Mouse (Mus musculus) liver, embryonic 12.5 days (tissue): ENCODE measurements around the gene Dpep1. TPM values are rescaled to one million over a fixed set of nuclear protein-coding genes. Genes with fewer than 3 reads are reported as not detected.

Experiments used
- ATAC-seq: fragments of 200-750 bp; cut with Nextera tagmentation; 2 replicates; pipeline ENCODE4 v1.8.0; 2017; ENCODE audit warnings: moderate number of reproducible peaks, mild to moderate bottlenecking, moderate library complexity
- H3K27ac ChIP-seq: fragments of 300-500 bp; sonication (generic); 2 replicates; pipeline ENCODE4 v1.5.1; 2016; ENCODE audit warnings: mild to moderate bottlenecking
- H3K27me3 ChIP-seq: fragments of 300-500 bp; sonication (generic); replicated peaks from 2 replicates; pipeline ENCODE4 v1.6.1; 2016; ENCODE audit warnings: mild to moderate bottlenecking, moderate library complexity
- H3K36me3 ChIP-seq: fragments of 300-500 bp; sonication (generic); 2 replicates; pipeline ENCODE4 v1.6.1; 2016; ENCODE audit warnings: mild to moderate bottlenecking, moderate library complexity
- H3K4me1 ChIP-seq: fragments of 300-500 bp; sonication (generic); 2 replicates; pipeline ENCODE4 v1.6.1; 2016
- H3K4me2 ChIP-seq: fragments of 300-500 bp; sonication (generic); 2 replicates; pipeline ENCODE4 v1.6.1; 2016; ENCODE audit warnings: mild to moderate bottlenecking, moderate library complexity
- H3K4me3 ChIP-seq: fragments of 300-500 bp; sonication (generic); 2 replicates; pipeline ENCODE4 v1.5.1; 2016; ENCODE audit warnings: mild to moderate bottlenecking, moderate library complexity
- H3K9ac ChIP-seq: fragments of 300-500 bp; sonication (generic); 2 replicates; pipeline ENCODE4 v1.6.1; 2016; ENCODE audit warnings: mild to moderate bottlenecking, moderate library complexity
- H3K9me3 ChIP-seq: fragments of 300-500 bp; sonication (generic); replicated peaks from 2 replicates; pipeline ENCODE4 v1.6.1; 2016; ENCODE audit warnings: mild to moderate bottlenecking, moderate library complexity
- WGBS: fragments of 180-500 bp; shearing (Covaris S2); methylation state at CpG from one replicate; pipeline ENCODE4 v1.1.7; 2016; ENCODE audit not compliant: insufficient replicate concordance; 5-methylcytosine and 5-hydroxymethylcytosine counted together
- polyA plus RNA-seq: library from polyadenylated mRNA; unstranded; fragments of >200 nt; fragmentation: Nextera tagmentation; extraction: Ambion mirVana; gene quantifications from 2 replicates; pipeline ENCODE4 v1.2.1, GENCODE M21; 2016

The Dpep1 gene
- 0.20 and 0.33 TPM in 2 replicates for polyA plus RNA-seq

DNA sequence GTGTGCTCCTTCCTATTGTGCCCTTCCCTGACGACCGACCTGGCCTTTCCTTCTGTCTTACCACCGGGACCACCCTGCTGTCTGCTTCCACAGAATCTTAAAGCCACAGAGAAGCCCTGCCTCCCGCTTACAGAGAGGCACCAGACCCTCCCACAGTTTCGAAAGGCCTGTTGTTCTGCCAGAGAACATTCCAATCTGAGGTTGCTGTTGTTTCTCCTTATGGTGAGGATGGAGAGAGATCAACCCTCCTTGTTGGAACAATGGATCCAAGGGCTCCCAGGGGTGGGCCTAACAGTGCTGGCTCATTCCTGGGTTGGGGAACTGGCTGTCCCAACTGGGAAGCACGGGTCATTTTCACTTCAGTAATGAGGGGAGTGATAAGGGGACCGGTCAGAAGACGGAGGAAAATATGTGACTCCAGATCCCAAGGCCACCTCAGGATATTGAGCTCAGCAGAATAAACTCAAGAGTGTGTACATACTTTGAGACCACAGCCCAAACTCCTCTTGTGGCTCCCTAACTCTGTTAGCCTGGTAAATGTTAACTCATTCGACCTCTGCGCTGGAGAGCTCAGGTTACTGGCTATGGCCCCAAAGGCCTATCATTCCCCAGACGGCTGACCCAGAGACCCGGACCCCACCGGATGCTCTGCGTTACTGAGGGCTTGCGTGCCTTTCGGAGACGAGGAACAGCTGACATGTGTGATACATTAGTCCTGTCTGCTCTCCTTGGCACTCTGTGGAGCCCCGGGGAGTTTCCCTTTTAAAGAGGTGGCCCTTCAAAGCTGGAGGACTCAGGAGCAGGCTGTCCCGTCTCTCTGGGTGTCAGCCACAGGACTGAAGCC lies at the start of gene Dpep1:
TSS of gene Dpep1 (plus strand) at position 677 of the 844 bp plus-strand sequence.
- no peaks in the 10 kb centered on the region for H3K9me3 ChIP-seq
- no peaks in the 10 kb centered on the region for H3K36me3 ChIP-seq
- 47% methylated on average over 19 of the region's 19 CpGs for WGBS
- peaks cover 36% of the 10 kb centered on the region for H3K4me1 ChIP-seq
- peaks cover 27% of the 10 kb centered on the region for H3K27me3 ChIP-seq
- no peak for ATAC-seq
- H3K4me2 ChIP-seq, result no peak within 1 kb of the TSS
- no peak within 1 kb of the TSS for H3K4me3 ChIP-seq
- no peak within 1 kb of the TSS for H3K9ac ChIP-seq
- H3K27ac ChIP-seq, result no peak within 1 kb of the TSS

DNA sequence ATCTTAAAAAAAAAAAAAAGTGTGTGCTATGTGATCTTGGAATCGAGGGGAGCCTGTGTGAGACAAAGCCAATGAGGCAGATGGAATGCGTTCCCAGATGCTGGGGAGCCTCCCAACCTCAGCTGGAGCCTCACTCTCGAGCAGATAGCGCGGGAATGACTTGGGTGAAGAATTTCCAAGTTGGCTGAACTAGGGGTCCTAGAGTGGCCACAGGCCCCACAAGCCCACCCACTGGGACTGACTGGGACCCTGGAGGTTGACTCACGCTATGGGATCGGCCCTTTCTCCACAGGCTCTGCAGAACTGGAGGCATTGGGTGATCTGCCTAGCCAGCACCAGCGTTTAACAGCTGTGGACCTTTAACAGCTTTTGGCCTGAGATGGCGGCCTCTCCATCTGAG lies 49.8 kb upstream of the Dpep1 start:
- Histone ChIP-seq H3K4me1 (peaks cover 4% of the 10 kb centered on the region; the same call in 1 of the 2 replicates), H3K36me3 (no peaks in the 10 kb centered on the region; the same call in 1 of the 2 replicates), H3K9me3 (peaks cover 4% of the 10 kb centered on the region; the same call in 1 of the 2 replicates), H3K27me3 (peaks cover 18% of the 10 kb centered on the region; the same call in 1 of the 2 replicates), H3K4me2 (no peak overlapping the region), H3K27ac (no peak overlapping the region), H3K9ac (no peak overlapping the region), H3K4me3 (no peak overlapping the region)
- no peak for ATAC-seq
- WGBS, result 73% methylated on average over 9 of the region's 9 CpGs

DNA sequence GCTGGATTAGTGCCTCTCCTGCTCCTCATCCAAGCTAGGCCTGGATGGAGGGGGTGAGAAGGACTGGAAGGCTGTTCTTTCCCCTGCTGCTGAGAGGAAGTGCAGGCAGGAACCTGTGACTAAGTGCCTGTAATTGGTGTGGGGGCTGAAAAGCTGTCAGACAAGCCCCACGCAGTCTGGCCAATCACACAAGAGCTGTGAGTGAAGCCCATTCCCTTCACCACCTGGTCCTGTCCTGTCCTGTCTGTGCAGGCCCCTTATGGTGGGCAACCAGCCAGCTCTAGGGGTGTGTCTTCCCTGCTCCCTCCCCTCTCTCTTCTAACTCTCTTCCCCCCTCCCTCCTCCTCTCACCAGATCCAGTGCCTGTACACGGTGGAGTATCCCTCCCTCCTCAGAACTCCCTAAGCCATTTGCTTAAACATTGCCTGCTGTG lies 48.4 kb upstream of the Dpep1 start:
- Histone ChIP-seq H3K9me3 (peaks cover 4% of the 10 kb centered on the region; the same call in 1 of the 2 replicates), H3K4me3 (no peak overlapping the region), H3K36me3 (no peaks in the 10 kb centered on the region; the same call in 1 of the 2 replicates), H3K4me1 (peaks cover 4% of the 10 kb centered on the region; the same call in 1 of the 2 replicates), H3K27me3 (peaks cover 15% of the 10 kb centered on the region; the same call in 1 of the 2 replicates), H3K27ac (no peak overlapping the region), H3K9ac (no peak overlapping the region), H3K4me2 (no peak overlapping the region)
- ATAC-seq, result 0 out of 2 replicates have a peak, but pooled peaks have one; percentile 6
- WGBS, result 29% methylated on average over 2 of the region's 2 CpGs

DNA sequence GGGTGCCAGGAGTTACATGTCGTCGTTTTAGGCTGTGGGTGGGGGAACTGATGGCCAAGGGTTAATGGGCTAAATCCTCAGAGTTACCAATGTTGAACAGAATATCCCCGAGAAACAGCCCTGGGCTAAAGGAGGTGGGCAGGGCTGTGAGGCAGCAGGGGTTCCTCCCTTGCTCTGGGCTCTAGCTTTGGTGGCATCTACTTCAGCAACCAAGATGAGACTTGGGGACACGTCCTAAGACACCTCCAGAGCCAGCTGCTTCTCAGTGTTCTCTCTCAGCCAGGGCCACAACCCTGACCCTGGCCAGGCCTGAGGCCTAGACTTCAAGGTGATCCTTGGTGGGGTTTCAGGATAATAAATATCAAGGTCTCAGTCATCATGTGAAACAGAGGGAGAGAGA lies 47.3 kb upstream of the Dpep1 start:
- no peak overlapping the region for H3K27ac ChIP-seq
- WGBS, result 48% methylated on average over 4 of the region's 4 CpGs
- peaks cover 4% of the 10 kb centered on the region; the same call in 1 of the 2 replicates for H3K4me1 ChIP-seq
- H3K9ac ChIP-seq, result no peak overlapping the region
- H3K4me3 ChIP-seq, result no peak overlapping the region
- H3K9me3 ChIP-seq, result no peaks in the 10 kb centered on the region
- no peak for ATAC-seq
- no peaks in the 10 kb centered on the region for H3K36me3 ChIP-seq
- H3K4me2 ChIP-seq, result no peak overlapping the region
- H3K27me3 ChIP-seq, result peaks cover 14% of the 10 kb centered on the region; the same call in 1 of the 2 replicates

DNA sequence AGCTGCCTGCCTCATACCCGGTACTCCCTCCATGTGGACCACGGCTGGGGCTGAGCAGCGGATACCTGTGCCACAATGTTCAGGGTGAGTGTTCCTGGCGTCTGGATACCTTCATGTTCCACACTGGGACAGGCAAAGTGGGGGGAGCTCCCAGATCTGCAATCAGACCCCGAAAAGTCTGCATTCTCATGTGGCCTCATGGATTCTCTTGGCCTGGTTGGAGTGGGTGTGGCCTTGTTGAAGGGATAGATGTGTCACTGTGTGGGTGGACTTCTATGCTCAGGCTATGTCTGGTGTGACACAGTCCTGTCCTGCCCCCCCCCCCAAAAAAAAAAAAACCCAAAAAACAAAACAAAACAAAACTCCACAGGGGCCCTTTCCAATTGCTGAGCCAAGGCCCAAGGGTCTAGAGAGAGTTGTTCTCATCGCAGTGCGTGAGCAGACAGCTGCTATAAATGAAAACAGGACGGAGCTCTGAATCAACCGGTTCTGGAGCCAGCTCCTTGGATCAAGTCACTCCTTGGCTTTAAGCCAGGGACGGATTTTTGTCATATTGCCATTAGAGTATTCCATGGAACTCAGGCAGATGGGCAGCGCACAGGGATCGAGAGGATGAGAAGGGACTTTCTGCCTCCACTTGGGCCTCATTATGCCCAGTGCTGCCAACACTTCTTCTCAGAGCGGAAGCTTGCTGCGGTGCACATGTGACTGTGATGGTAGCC lies 44.1 kb upstream of the Dpep1 start:
- 79% methylated on average over 14 of the region's 14 CpGs for WGBS
- Histone ChIP-seq H3K27me3 (0 out of 2 replicates have a peak, but pooled peaks cover 9% of the 10 kb centered on the region), H3K4me1 (peaks cover 4% of the 10 kb centered on the region; the same call in 1 of the 2 replicates), H3K4me2 (no peak overlapping the region), H3K36me3 (no peaks in the 10 kb centered on the region), H3K4me3 (no peak overlapping the region), H3K9ac (no peak overlapping the region), H3K27ac (no peak overlapping the region), H3K9me3 (no peaks in the 10 kb centered on the region)
- ATAC-seq, result no peak

DNA sequence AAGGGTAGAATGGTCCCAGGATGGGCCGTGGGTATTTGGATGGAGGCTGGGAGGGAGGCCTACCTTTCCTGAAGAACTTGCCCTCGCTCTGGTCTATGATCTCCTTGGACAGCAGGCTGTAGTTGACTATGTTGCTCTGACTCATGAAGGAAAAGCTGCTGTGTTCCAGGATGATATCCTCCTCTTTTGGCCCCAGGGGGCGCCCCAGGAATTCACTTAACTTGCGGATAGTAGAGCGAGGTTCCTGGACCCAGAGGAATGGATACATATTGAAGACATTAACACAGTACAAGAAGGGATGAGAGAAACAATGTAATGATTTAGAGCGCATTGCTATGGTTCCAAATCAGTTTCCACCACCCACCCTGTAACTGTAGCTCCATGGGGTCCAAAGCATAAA lies 40.8 kb upstream of the Dpep1 start:
- ATAC-seq, result no peak
- 36% methylated on average over 6 of the region's 6 CpGs for WGBS

DNA sequence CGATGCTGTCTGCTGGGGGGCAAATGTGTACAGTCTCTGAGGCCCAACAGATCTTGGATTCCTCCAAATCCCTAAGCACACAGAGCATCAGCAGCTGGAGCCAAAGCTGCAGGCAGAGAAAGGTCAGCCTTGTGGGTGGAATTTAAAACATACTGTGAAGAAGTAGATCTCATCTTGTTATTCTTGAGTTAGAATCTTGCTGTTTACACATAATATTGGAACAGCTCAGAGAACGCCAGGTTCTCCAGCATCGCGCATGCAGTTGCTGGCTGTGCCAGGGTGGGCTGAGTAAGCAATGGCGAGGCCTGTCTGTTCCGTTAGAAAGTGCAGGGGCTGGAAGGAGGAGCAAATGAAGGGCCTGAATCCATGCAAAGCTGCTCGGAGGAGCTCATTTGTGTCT lies 39.7 kb upstream of the Dpep1 start:
- no peak overlapping the region for H3K4me3 ChIP-seq
- no peaks in the 10 kb centered on the region for H3K4me1 ChIP-seq
- WGBS, result 75% methylated on average over 7 of the region's 7 CpGs
- no peak overlapping the region for H3K4me2 ChIP-seq
- H3K9me3 ChIP-seq, result no peaks in the 10 kb centered on the region
- no peak overlapping the region for H3K9ac ChIP-seq
- peaks cover 32% of the 10 kb centered on the region for H3K27me3 ChIP-seq
- no peaks in the 10 kb centered on the region for H3K36me3 ChIP-seq
- ATAC-seq, result no peak
- H3K27ac ChIP-seq, result no peak overlapping the region

More for the DNA sequence above, 40.8 kb upstream of the Dpep1 start:
- H3K4me1 ChIP-seq, result no peaks in the 10 kb centered on the region
- no peak overlapping the region for H3K9ac ChIP-seq
- H3K4me3 ChIP-seq, result no peak overlapping the region
- H3K9me3 ChIP-seq, result no peaks in the 10 kb centered on the region
- no peak overlapping the region for H3K4me2 ChIP-seq
- H3K27me3 ChIP-seq, result peaks cover 29% of the 10 kb centered on the region
- H3K36me3 ChIP-seq, result no peaks in the 10 kb centered on the region
- H3K27ac ChIP-seq, result no peak overlapping the region

DNA sequence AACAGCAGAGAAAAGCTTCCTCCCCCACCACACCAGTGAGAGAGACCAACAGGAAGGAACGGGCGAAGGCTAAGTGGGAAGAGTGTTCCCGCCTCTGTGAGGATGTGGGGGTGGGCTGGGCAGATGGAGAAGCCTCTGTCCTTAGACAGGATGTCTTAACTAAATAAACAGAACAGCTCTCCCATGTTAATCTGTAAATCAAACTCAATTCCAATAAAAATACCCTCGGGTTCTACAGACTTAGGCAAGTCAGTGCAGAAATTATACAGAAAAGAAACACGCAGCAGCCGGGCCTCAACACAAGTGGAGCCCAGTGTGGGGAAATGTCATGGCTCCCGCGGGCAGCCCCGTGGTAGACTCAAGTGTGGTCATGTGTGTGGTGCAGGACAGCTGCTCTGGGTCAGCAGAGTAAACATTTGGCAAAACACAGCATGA lies 35.3 kb upstream of the Dpep1 start:
- Histone ChIP-seq H3K9me3 (no peaks in the 10 kb centered on the region), H3K4me1 (peaks cover 9% of the 10 kb centered on the region), H3K27me3 (peaks cover 40% of the 10 kb centered on the region), H3K4me2 (no peak overlapping the region), H3K36me3 (no peaks in the 10 kb centered on the region), H3K9ac (no peak overlapping the region), H3K27ac (no peak overlapping the region), H3K4me3 (no peak overlapping the region)
- no peak for ATAC-seq
- 50% methylated on average over 9 of the region's 9 CpGs for WGBS

DNA sequence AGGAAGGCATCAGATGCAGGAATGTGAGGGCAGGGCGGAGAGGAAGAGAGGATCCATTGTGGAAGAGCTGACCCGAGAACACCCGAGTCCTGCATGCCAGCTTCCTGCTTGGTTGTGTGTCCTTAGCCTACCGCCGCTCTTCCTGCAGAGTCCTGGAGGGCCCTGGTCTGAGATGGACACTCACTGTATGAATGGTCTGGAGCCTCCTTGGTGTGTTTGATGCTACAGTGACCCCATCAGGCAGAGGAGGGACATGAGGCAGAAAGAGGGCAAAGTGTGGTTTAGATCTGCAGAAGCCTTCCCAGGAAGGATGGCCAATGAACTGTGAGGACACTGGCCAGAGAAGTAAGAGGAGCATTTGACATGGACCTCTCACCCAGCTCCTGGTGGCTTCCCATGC lies 30.9 kb upstream of the Dpep1 start:
- Histone ChIP-seq H3K27me3 (0 out of 2 replicates have a peak, but pooled peaks cover 13% of the 10 kb centered on the region), H3K9me3 (no peaks in the 10 kb centered on the region), H3K4me2 (0 out of 2 replicates have a peak overlapping the region, but pooled peaks have one; percentile 46), H3K27ac (peak overlapping the region; percentile 58; the same call in 1 of the 2 replicates), H3K4me3 (no peak overlapping the region), H3K36me3 (no peaks in the 10 kb centered on the region), H3K4me1 (peaks cover 38% of the 10 kb centered on the region), H3K9ac (no peak overlapping the region)
- ATAC-seq, result no peak
- 59% methylated on average over 5 of the region's 5 CpGs for WGBS

DNA sequence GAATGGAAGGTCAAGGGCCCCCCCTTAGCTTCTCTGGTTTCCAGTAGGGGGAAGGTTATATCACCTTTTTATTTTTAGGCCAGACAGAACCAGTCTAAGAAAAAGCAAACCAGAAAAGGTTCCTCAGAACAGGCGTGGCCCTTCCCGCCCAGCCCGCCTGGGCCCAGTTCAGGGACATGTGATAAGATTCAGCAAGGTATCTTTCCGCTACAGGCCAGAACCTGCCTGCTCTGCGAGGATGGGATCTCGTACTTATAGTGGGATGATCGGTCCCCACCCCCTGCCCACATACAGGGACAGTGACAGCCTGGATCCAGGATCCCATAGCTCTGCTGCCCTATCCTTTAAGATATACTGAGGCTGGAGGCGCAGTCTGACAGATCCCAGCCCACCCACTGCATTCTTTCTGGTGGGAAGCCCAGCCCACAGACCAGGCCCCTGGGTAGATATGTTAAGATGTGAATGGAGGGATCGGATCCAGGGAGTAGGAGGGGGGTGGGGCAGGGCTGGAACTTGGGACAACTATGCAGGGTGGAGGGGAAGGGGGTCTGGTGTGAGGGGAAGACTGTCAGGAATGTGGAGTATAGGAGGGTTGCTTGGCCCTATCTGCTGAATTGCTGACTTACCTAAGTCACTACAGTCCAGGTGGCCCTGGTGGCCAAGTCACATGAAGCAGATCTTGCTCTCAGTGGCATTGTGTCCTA lies 29.8 kb upstream of the Dpep1 start:
- WGBS, result 39% methylated on average over 9 of the region's 9 CpGs
- peak; percentile 93 for ATAC-seq
- Histone ChIP-seq H3K4me3 (no peak overlapping the region), H3K36me3 (no peaks in the 10 kb centered on the region), H3K4me1 (peaks cover 38% of the 10 kb centered on the region), H3K9ac (peak overlapping the region; percentile 49), H3K27me3 (0 out of 2 replicates have a peak, but pooled peaks cover 13% of the 10 kb centered on the region), H3K9me3 (no peaks in the 10 kb centered on the region), H3K4me2 (peak overlapping the region; percentile 46), H3K27ac (peak overlapping the region; percentile 58)

DNA sequence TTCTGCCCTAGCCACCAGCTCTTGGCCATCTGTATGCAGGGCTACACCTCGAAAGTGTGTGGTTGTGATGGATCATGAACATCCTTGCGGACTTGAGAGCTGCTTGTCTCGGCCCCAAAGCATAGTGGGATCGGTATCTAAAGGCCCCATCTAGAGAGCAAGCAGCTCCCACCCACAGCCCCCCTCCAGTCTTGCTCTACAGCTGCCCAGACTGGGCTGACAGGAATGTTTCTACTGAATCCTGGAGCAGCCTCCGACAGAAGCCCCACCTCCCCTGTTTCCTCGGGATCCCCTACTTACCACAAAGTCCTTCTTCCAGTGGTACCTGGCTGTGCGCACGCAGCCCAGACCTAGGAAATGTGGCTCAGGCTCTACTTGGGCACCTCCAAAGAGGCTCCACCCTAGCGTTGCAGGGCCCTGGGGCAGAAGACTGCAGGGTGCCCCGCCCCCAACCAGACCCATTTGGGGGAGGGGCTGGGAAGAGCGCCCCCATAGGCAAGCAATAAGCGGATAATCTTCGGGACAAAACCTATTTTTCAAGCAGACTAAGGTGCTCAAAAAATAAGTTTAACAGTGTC lies 28.1 kb upstream of the Dpep1 start, which contains the start of gene Sult5a1:
TSS of gene Sult5a1 (minus strand) at position 428 of the 578 bp plus-strand sequence.
- Histone ChIP-seq H3K4me3 (no peak within 1 kb of the TSS), H3K4me1 (peaks cover 42% of the 10 kb centered on the region), H3K27me3 (0 out of 2 replicates have a peak, but pooled peaks cover 3% of the 10 kb centered on the region), H3K4me2 (peak within 1 kb of the TSS; percentile 35), H3K9ac (no peak within 1 kb of the TSS), H3K36me3 (no peaks in the 10 kb centered on the region), H3K9me3 (no peaks in the 10 kb centered on the region), H3K27ac (no peak within 1 kb of the TSS)
- no peak for ATAC-seq
- WGBS, result 31% methylated on average over 13 of the region's 13 CpGs
